Mouse (Mus musculus) forebrain, embryonic 16.5 days (tissue): ENCODE measurements around the gene Tbc1d9. TPM values are rescaled to one million over a fixed set of nuclear protein-coding genes. Genes with fewer than 3 reads are reported as not detected.
"Not testable (repeated sequence)": the region's sequence is repeated elsewhere in the genome, so short reads cannot be mapped to it uniquely, and the experiment has no call there.

Source experiments
- ATAC-seq: fragments of 200-750 bp; cut with Nextera tagmentation; 2 replicates; pipeline ENCODE4 v1.8.0; 2017; ENCODE audit warnings: mild to moderate bottlenecking, moderate library complexity
- H3K27ac ChIP-seq: fragments of 300-500 bp; sonication (generic); 2 replicates; pipeline ENCODE4 v1.5.1; 2014; ENCODE audit warnings: low read length, control low read depth
- H3K27me3 ChIP-seq: fragments of 300-500 bp; sonication (generic); replicated peaks from 2 replicates; pipeline ENCODE4 v1.6.1; 2014; ENCODE audit warnings: low read length; ENCODE audit not compliant: control insufficient read depth, insufficient read depth
- H3K36me3 ChIP-seq: fragments of 300-500 bp; sonication (generic); 2 replicates; pipeline ENCODE4 v1.6.1; 2014; ENCODE audit not compliant: control insufficient read depth, insufficient read depth
- H3K4me1 ChIP-seq: fragments of 300-500 bp; sonication (generic); replicated peaks from 2 replicates; pipeline ENCODE4 v1.6.1; 2014; ENCODE audit warnings: low read length; ENCODE audit not compliant: control insufficient read depth, insufficient read depth
- H3K4me2 ChIP-seq: fragments of 300-500 bp; sonication (generic); 2 replicates; pipeline ENCODE4 v1.6.1; 2014; ENCODE audit warnings: mild to moderate bottlenecking, low read length, control low read depth
- H3K4me3 ChIP-seq: fragments of 300-500 bp; sonication (generic); replicated peaks from 2 replicates; pipeline ENCODE4 v1.5.1; 2014; ENCODE audit warnings: mild to moderate bottlenecking, low read length, control low read depth
- H3K9ac ChIP-seq: fragments of 300-500 bp; sonication (generic); replicated peaks from 2 replicates; pipeline ENCODE4 v1.6.1; 2014; ENCODE audit warnings: low read depth, low read length, control low read depth
- H3K9me3 ChIP-seq: fragments of 300-500 bp; sonication (generic); 2 replicates; pipeline ENCODE4 v1.6.1; 2016; ENCODE audit warnings: low read length; ENCODE audit not compliant: control insufficient read depth
- WGBS: fragments of 180-500 bp; shearing (Covaris S2); extraction: QIAGEN DNeasy Blood & Tissue Kit; methylation state at CpG from one replicate; pipeline ENCODE4 v1.1.7; 2014; 5-methylcytosine and 5-hydroxymethylcytosine counted together
- polyA plus RNA-seq: library from polyadenylated mRNA; unstranded; fragments of >200 nt; fragmentation: Nextera tagmentation; extraction: Ambion mirVana; gene quantifications from 2 replicates; pipeline ENCODE4 v1.2.1, GENCODE M21; 2015

Tbc1d9 gene
- polyA plus RNA-seq, 1 experiment from 2014 or later: 15.1 TPM

DNA sequence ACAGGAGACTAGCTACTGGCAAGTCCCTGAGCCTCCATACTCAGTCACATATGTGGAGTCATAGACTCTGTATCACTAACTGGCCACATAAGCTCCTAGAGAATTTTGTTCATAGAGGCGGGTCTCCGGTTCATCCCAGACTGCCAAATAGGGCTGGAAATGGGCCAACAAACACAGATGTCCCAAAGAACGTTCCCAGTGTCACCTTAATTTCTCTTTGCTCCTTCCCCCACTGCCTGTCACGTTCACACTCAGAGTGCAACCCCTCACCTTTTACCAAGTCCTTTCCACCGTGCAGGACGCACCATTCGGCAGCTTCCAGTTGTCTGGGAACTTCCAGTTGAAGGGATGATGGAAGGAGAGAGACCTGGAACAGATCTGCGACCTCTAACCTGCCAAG lies 120.2 kb downstream of the Tbc1d9 start:
- no peaks in the 10 kb centered on the region for H3K9me3 ChIP-seq
- no peak overlapping the region for H3K27ac ChIP-seq
- no peak for ATAC-seq
- whole genome bisulfite sequencing: 77% methylated on average over 8 of the region's 8 CpGs
- H3K27me3 ChIP-seq: 0 out of 2 replicates have a peak, but pooled peaks cover 2% of the 10 kb centered on the region
- H3K36me3 ChIP-seq: no peaks in the 10 kb centered on the region
- no peak overlapping the region for H3K9ac ChIP-seq
- no peak overlapping the region for H3K4me3 ChIP-seq
- no peak overlapping the region for H3K4me2 ChIP-seq
- H3K4me1 ChIP-seq: peaks cover 5% of the 10 kb centered on the region; the same call in 1 of the 2 replicates

DNA sequence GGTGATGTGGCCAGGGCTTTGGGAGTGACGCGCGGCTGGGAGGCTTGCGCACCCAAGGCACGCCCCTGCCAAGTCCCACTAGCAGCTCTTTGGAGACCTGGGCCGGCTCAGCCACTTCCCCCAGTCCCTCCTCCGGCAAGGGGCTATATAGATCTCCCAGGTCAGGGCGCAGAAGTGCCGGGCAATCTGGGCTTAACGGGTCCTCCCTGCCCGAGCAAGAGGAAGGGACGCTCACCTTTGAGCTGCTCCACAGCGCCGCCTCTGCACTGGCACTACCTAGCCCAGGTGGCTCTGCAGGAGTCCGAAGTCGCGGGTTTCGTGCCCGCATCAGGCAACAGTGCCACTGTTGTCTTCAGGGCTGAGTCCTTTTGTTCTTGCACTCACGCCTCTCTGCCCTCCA lies 125.0 kb downstream of the Tbc1d9 start, which contains the start of gene Ucp1:
TSS of gene Ucp1 (plus strand) at position 177 of the 400 bp plus-strand sequence.
- Histone ChIP-seq H3K27me3 (0 out of 2 replicates have a peak, but pooled peaks cover 5% of the 10 kb centered on the region), H3K4me1 (peaks cover 5% of the 10 kb centered on the region; the same call in 1 of the 2 replicates), H3K4me2 (peak within 1 kb of the TSS; percentile 44), H3K4me3 (peak within 1 kb of the TSS; percentile 15), H3K9ac (0 out of 2 replicates have a peak within 1 kb of the TSS, but pooled peaks have one; percentile 13), H3K36me3 (no peaks in the 10 kb centered on the region), H3K27ac (no peak within 1 kb of the TSS), H3K9me3 (no peaks in the 10 kb centered on the region)
- WGBS: 3% methylated on average over 20 of the region's 20 CpGs
- ATAC-seq: no peak

DNA sequence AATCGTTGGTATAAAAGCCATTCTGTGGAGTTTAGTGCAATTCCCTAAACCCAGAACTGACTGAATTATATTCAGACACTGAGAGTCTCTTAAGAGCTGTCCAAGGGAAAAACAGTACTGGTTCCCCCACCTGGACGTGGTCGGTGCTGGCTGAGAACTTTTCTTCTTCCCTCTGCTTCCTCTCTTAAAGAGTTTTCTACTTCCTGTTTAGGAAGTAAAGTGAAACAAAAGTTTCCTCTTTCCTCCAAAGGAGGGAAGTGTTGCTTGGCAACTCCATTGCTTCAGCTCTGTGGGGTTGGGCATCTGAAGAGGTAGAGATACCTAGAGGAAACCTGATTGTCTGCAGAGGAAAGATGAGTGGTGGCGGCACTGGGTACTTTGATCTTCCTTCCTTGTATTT lies 132.2 kb downstream of the Tbc1d9 start:
- 80% methylated on average over 4 of the region's 4 CpGs for WGBS
- no peaks in the 10 kb centered on the region for H3K36me3 ChIP-seq
- H3K4me1 ChIP-seq: no peaks in the 10 kb centered on the region
- no peaks in the 10 kb centered on the region for H3K27me3 ChIP-seq
- no peak overlapping the region for H3K4me2 ChIP-seq
- no peak overlapping the region for H3K4me3 ChIP-seq
- H3K9ac ChIP-seq: no peak overlapping the region
- peaks cover 5% of the 10 kb centered on the region; the same call in 1 of the 2 replicates for H3K9me3 ChIP-seq
- no peak overlapping the region for H3K27ac ChIP-seq
- no peak for ATAC-seq

DNA sequence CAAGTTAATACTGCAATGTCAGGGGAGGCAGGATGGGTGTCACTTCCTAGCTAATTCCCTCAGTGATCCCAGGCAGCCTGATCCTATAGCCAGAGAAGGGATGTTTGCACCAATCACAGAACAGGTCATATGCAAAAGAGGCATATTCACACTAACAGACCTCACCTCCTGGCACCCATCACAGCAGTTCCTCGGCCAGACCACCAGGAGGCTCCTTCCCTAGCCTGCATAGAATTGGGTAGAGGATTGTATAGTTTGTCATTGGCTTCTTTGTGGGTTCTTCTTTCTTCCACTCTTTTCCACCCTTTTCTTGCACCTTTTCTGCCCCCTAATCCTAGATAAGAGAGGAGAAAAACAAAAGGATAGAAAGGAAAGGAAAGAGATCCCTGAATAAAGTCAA lies 135.0 kb downstream of the Tbc1d9 start:
- Histone ChIP-seq H3K4me2 (no peak overlapping the region), H3K4me3 (no peak overlapping the region), H3K27ac (no peak overlapping the region), H3K4me1 (no peaks in the 10 kb centered on the region), H3K27me3 (no peaks in the 10 kb centered on the region), H3K9me3 (peaks cover 5% of the 10 kb centered on the region; the same call in 1 of the 2 replicates), H3K9ac (no peak overlapping the region), H3K36me3 (no peaks in the 10 kb centered on the region)
- ATAC-seq: no peak
- 50% methylated on average over 1 of the region's 1 CpGs for WGBS

DNA sequence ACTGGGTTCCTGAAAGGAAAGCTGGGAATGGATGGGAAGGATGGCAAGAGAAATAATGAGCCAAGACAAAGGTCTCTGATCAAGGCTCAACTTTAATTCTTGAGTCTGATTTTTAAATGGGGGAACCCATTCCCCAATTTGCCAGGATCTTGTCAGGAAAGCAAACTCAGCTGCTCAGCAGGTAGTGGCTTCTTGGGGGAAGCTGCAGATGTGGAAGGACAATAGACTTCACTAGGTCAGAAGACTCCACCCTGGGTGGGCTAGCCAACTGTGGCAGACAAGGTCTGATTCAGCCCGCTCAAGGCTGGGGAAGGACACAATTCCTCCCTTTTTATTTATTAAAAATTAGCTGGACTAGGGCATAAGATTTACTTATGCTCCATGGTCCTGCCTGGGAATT lies 139.8 kb downstream of the Tbc1d9 start:
- H3K9me3 ChIP-seq: peaks cover 4% of the 10 kb centered on the region; the same call in 1 of the 2 replicates
- no peak overlapping the region for H3K27ac ChIP-seq
- WGBS: 80% methylated on average over 1 of the region's 1 CpGs
- no peak overlapping the region for H3K4me3 ChIP-seq
- ATAC-seq: no peak
- no peak overlapping the region for H3K4me2 ChIP-seq
- H3K36me3 ChIP-seq: no peaks in the 10 kb centered on the region
- no peaks in the 10 kb centered on the region for H3K27me3 ChIP-seq
- H3K4me1 ChIP-seq: no peaks in the 10 kb centered on the region
- no peak overlapping the region for H3K9ac ChIP-seq

DNA sequence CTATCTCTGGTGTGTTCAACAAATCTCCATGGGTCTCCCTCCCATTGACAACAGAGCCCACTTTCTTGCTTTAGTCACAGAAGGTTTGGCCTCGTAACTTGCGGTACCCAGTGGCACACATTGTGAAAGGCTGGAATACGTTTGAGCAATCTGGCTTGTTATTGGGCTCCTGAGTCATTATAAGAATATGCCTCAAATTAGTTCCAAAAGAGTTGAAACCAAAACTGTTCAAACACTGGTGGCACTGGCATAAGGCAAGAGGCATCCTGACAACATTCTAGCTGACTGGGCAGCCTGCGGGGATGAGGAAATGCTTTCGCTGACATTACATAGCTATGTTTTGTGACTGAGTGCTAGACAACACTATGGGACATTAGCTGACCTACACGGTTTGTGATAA lies 144.7 kb downstream of the Tbc1d9 start:
- peaks cover 6% of the 10 kb centered on the region for H3K36me3 ChIP-seq
- H3K4me1 ChIP-seq: no peaks in the 10 kb centered on the region
- no peaks in the 10 kb centered on the region for H3K9me3 ChIP-seq
- H3K9ac ChIP-seq: no peak overlapping the region
- H3K4me3 ChIP-seq: no peak overlapping the region
- no peaks in the 10 kb centered on the region for H3K27me3 ChIP-seq
- 83% methylated on average over 6 of the region's 6 CpGs for WGBS
- no peak overlapping the region for H3K27ac ChIP-seq
- ATAC-seq: no peak
- H3K4me2 ChIP-seq: no peak overlapping the region

DNA sequence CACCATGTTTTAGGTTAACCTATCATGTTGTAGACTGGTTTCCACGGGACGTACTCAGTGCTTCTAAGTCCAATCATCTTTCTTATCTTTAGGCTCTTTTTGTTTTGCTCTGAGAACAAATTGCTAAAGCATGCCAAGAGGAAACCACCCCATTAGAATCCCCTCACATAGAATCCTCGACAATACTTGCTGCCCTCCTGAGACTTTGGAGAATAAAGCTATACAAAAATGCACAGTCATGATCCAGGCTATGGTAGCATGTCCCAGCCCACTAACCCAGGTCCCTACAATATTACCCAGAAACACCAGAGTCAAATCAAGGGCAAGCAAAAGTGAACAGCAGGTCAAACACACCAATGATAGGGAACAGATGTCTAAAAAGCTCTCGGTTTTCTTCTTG lies 149.9 kb downstream of the Tbc1d9 start:
- not testable (repeated sequence) for H3K27me3 ChIP-seq, H3K27ac ChIP-seq, H3K9me3 ChIP-seq, ATAC-seq, H3K4me2 ChIP-seq, H3K4me1 ChIP-seq, H3K9ac ChIP-seq, H3K4me3 ChIP-seq
- WGBS: 84% methylated on average over 4 of the region's 4 CpGs
- H3K36me3 ChIP-seq: peaks cover 27% of the 10 kb centered on the region

DNA sequence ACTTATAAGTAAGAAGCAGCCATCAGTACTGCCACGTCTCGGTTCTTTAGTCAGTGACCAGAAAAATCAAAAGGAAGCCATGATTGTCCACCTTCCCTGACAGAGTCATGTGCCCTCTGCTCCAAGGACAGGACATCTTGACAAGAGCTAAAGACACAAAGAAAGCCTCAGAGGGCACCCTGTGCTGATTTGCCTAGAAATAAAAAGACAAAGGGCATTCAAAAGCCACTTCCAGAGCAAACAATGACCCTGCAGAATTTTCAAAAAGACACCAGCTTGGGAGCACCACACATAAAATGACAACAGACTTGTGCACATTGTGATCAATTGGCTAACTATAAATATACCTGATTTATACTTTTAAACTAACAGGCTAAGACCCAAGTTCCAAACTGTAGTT lies 150.5 kb downstream of the Tbc1d9 start:
- no peak overlapping the region for H3K27ac ChIP-seq
- ATAC-seq: no peak
- 84% methylated on average over 2 of the region's 2 CpGs for WGBS
- no peaks in the 10 kb centered on the region for H3K4me1 ChIP-seq
- peaks cover 29% of the 10 kb centered on the region for H3K36me3 ChIP-seq
- no peaks in the 10 kb centered on the region for H3K27me3 ChIP-seq
- H3K4me3 ChIP-seq: no peak overlapping the region
- no peaks in the 10 kb centered on the region for H3K9me3 ChIP-seq
- H3K9ac ChIP-seq: no peak overlapping the region
- H3K4me2 ChIP-seq: no peak overlapping the region

DNA sequence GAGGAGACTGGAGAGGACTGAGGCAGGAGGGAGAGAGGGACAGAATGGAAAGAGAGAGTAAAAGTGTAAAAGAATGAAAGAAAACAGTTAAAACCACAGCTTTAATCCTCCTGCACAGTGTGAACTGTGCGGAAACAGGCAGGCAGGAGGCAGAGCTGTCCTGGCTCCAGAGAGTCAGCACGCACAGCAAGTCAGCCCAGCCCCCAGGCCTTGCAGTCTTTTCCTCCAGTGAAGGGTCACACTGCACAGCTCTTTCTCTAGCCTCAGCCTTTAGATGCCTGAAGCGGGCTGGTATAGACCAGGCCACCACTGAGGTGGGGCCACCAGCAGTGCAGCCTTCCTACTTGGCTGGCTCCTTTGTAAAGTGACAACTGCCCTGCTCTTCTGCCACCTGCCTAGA lies 155.4 kb downstream of the Tbc1d9 start:
- H3K27me3 ChIP-seq: no peaks in the 10 kb centered on the region
- peaks cover 35% of the 10 kb centered on the region for H3K36me3 ChIP-seq
- no peaks in the 10 kb centered on the region for H3K4me1 ChIP-seq
- WGBS: 33% methylated on average over 3 of the region's 3 CpGs
- H3K4me2 ChIP-seq: no peak overlapping the region
- ATAC-seq: no peak
- no peak overlapping the region for H3K27ac ChIP-seq
- no peak overlapping the region for H3K9ac ChIP-seq
- no peaks in the 10 kb centered on the region for H3K9me3 ChIP-seq
- H3K4me3 ChIP-seq: no peak overlapping the region

DNA sequence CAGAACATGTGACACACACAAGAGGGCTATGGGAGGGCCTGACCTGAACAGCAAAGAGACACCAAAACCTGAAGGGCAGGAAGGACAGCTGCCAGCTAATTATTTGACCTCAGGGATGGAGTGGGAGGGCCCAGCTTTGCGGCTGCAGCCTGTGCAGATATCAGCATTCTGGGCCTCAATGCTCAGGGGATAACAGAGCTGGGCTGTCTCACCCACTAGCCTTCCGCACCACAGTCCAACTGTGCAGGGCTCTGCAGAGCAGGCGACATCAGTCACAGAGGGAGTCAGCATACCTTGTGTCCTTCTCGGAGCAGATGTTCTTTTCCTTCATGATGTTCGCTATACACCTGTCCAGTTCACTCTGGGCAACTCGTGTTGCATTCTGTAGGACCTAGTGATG lies 157.2 kb downstream of the Tbc1d9 start:
- ATAC-seq: no peak
- Histone ChIP-seq H3K9me3 (no peaks in the 10 kb centered on the region), H3K36me3 (peaks cover 23% of the 10 kb centered on the region), H3K4me1 (no peaks in the 10 kb centered on the region), H3K9ac (no peak overlapping the region), H3K27ac (no peak overlapping the region), H3K4me2 (no peak overlapping the region), H3K27me3 (no peaks in the 10 kb centered on the region), H3K4me3 (no peak overlapping the region)
- 89% methylated on average over 6 of the region's 6 CpGs for WGBS
